Mouse (Mus musculus) kidney, embryonic 14.5 days (tissue): ENCODE measurements around the gene Ifit2. TPM values are rescaled to one million over a fixed set of nuclear protein-coding genes. Genes with fewer than 3 reads are reported as not detected.

Source experiments
- ATAC-seq: fragments of 200-750 bp; cut with Nextera tagmentation; 2 replicates; pipeline ENCODE4 v1.8.0; 2017; ENCODE audit warnings: moderate number of reproducible peaks, mild to moderate bottlenecking, moderate TSS enrichment, moderate library complexity; ENCODE audit not compliant: low FRiP score, low TSS enrichment
- H3K27ac ChIP-seq: fragments of 300-500 bp; sonication (generic); 2 replicates; pipeline ENCODE4 v1.5.1; 2014; ENCODE audit warnings: low read depth, mild to moderate bottlenecking, low read length, moderate library complexity, mixed read lengths
- H3K27me3 ChIP-seq: fragments of 300-500 bp; sonication (generic); 2 replicates; pipeline ENCODE4 v1.6.1; 2014; ENCODE audit warnings: mild to moderate bottlenecking, low read length; ENCODE audit not compliant: control insufficient read depth, insufficient read depth
- H3K36me3 ChIP-seq: fragments of 300-500 bp; sonication (generic); 2 replicates; pipeline ENCODE4 v1.6.1; 2014; ENCODE audit warnings: low read length, mixed read lengths; ENCODE audit not compliant: control insufficient read depth, insufficient read depth
- H3K4me1 ChIP-seq: fragments of 300-500 bp; sonication (generic); 2 replicates; pipeline ENCODE4 v1.6.1; 2014; ENCODE audit warnings: low read length, mixed read lengths; ENCODE audit not compliant: control insufficient read depth, insufficient read depth
- H3K4me2 ChIP-seq: fragments of 300-500 bp; sonication (generic); replicated peaks from 2 replicates; pipeline ENCODE4 v1.6.1; 2014; ENCODE audit warnings: low read depth, mild to moderate bottlenecking, low read length
- H3K4me3 ChIP-seq: fragments of 300-500 bp; sonication (generic); 2 replicates; pipeline ENCODE4 v1.5.1; 2014; ENCODE audit warnings: mild to moderate bottlenecking, low read length
- H3K9ac ChIP-seq: fragments of 300-500 bp; sonication (generic); 2 replicates; pipeline ENCODE4 v1.6.1; 2014; ENCODE audit warnings: low read depth, mild to moderate bottlenecking, low read length, moderate library complexity
- H3K9me3 ChIP-seq: fragments of 300-500 bp; sonication (generic); 2 replicates; pipeline ENCODE4 v1.6.1; 2016; ENCODE audit warnings: low read length; ENCODE audit not compliant: control insufficient read depth
- WGBS: fragments of 180-500 bp; shearing (Covaris S2); extraction: QIAGEN DNeasy Blood & Tissue Kit; methylation state at CpG from one replicate; pipeline ENCODE4 v1.1.7; 2014; 5-methylcytosine and 5-hydroxymethylcytosine counted together
- polyA plus RNA-seq: library from polyadenylated mRNA; unstranded; fragments of >200 nt; fragmentation: Nextera tagmentation; extraction: Ambion mirVana; gene quantifications from 2 replicates; pipeline ENCODE4 v1.2.1, GENCODE M21; 2014

The Ifit2 gene
- polyA plus RNA-seq, 1 experiment from 2014 or later, result 9.8 TPM

DNA sequence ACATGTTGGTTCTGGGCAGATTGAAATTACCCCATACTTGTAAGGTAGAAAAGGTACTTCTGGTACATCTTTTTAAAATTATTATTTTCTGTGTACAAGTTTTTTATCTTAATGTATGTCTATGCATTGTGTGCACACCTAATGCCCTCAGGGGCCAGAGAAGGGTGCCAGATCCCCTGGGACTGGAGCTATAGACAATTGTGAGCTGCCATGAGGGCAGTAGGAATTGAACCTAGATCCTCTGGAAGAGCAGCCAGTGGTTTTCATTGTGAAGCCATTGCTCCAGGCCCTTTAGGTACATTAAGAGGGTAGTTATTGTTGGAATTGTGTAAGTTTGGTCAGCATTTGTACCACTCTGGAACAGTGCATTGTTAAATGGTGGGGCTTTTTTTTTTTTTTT lies 3.6 kb downstream of the Ifit2 start:
- H3K9me3 ChIP-seq, result no peaks in the 10 kb centered on the region
- H3K4me1 ChIP-seq, result 0 out of 2 replicates have a peak, but pooled peaks cover 3% of the 10 kb centered on the region
- H3K4me2 ChIP-seq, result no peak overlapping the region
- no peak overlapping the region for H3K9ac ChIP-seq
- ATAC-seq, result no peak
- H3K27me3 ChIP-seq, result no peaks in the 10 kb centered on the region
- no peak overlapping the region for H3K4me3 ChIP-seq
- no peak overlapping the region for H3K27ac ChIP-seq
- H3K36me3 ChIP-seq, result no peaks in the 10 kb centered on the region

DNA sequence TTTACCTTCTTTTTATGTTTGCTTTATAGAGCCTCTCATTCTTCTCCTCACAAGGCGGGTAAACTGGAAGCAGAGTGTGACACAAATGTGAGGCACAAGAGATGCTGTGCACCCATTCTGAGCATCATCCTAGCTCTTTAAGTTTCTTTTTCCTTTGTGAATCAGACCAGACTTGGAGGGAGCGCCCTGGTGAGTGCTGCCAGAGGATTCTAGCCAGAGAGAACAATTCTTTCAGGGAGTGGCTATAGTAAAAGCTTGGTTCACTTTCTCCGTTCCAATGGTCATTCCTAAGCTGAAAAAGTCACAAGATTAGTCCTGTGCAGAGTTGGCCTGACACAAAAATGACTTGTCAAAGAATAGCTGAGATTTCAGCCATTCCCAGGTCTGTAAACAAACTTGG lies 6.1 kb downstream of the Ifit2 start:
- no peak overlapping the region for H3K4me3 ChIP-seq
- H3K27me3 ChIP-seq, result no peaks in the 10 kb centered on the region
- WGBS, result 85% methylated on average over 3 of the region's 3 CpGs
- H3K36me3 ChIP-seq, result no peaks in the 10 kb centered on the region
- no peak for ATAC-seq
- H3K27ac ChIP-seq, result no peak overlapping the region
- no peak overlapping the region for H3K4me2 ChIP-seq
- no peak overlapping the region for H3K9ac ChIP-seq
- no peaks in the 10 kb centered on the region for H3K9me3 ChIP-seq
- 0 out of 2 replicates have a peak, but pooled peaks cover 3% of the 10 kb centered on the region for H3K4me1 ChIP-seq

DNA sequence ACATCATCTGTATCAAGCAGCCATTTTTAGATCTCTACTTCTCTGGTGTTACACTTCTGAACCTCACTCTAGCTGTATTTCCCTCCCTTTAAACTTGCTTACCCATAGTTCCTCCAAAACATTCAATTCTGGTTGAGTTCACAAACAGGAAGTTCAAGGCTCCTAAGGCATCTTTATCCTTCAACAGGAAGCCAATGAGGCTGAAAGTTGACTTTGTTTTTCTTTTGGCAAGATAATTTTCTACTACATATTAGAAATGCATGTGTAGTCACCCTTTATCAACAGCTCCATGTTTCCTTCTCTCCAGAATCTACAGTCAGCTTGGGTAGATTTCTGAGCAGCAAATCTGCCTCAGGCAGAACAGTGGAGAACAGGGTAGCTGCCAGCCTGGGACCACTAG lies 12.1 kb downstream of the Ifit2 start:
- H3K4me2 ChIP-seq, result no peak overlapping the region
- no peaks in the 10 kb centered on the region for H3K9me3 ChIP-seq
- no peaks in the 10 kb centered on the region for H3K27me3 ChIP-seq
- H3K4me3 ChIP-seq, result no peak overlapping the region
- no peak for ATAC-seq
- H3K9ac ChIP-seq, result no peak overlapping the region
- no peak overlapping the region for H3K27ac ChIP-seq
- no peaks in the 10 kb centered on the region for H3K36me3 ChIP-seq
- H3K4me1 ChIP-seq, result no peaks in the 10 kb centered on the region

DNA sequence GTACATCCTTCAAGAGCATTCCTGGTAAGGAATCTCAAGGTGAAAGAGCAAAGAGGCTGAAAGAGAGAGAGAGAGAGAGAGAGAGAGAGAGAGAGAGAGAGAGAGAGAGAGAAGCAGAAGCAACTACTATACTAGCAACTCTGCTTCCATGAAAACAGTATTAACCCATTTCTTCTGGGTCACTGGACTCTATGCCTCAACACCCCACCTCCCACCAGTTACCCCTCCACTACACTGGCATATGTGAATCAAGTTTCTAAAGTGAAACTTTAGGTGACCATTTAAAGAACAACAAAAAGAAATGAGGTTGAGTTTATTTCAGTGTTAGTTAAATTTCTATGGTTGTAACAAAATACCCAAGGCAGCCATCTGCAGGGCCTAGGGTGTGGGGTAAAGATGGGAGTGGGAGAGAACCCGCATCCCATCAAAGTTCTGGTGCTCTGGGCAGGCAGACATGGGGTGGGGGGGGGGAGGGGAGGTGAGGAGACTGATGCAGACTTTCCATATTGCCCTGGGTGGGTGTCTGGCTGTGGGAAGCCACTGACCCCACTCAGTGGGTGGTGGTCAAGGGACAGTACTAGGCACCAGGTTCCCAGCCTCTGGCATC lies 15.8 kb downstream of the Ifit2 start:
- Histone ChIP-seq H3K27me3 (no peaks in the 10 kb centered on the region), H3K36me3 (no peaks in the 10 kb centered on the region), H3K4me1 (0 out of 2 replicates have a peak, but pooled peaks cover 13% of the 10 kb centered on the region), H3K4me3 (no peak overlapping the region), H3K27ac (no peak overlapping the region), H3K9me3 (no peaks in the 10 kb centered on the region), H3K4me2 (no peak overlapping the region), H3K9ac (no peak overlapping the region)
- WGBS, result 44% methylated on average over 1 of the region's 1 CpGs
- peak; percentile 63 for ATAC-seq

DNA sequence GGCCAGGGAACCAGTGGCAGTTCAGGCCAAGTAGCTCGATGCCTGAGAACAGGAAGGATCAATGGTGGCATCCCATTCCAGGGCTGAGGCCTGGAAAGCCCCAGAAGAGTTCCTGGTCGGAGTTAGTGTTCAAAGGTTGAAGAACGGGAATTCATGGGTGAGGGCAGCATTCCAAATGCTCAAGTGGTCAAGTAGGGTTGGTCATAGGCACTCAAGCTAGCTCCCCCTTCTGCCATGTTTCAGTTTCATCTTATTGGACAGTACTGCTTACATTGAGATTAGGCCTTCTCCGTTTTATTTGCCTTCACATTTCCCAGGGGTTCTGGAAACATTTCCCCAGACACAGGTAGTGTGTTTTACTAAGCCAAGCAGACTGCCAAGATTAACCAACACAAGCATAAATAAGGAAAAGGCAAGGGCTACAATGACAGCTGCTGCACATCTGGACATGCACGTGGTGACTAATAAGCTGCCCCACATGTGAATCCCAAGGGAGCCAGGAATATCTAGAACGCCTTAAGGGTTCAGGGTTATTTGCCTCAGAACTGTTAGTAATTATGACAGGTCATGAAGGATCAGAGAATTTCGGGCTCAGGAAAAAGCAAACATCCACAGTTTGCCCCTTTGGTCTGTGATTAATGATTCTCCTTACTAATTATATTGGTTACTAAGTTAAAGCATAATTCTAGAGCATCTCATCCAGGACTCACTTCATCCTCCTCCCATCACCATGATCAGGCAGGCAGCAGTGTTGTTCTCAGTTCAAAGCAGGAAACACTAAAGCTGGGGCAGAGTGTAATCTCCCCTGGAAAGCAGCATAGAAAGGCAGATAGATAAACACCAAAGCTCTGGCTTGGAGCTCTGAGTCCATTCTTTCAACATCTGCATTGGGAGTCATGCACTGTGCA lies 18.7 kb downstream of the Ifit2 start:
- no peak overlapping the region for H3K9ac ChIP-seq
- H3K4me1 ChIP-seq, result 0 out of 2 replicates have a peak, but pooled peaks cover 13% of the 10 kb centered on the region
- H3K27ac ChIP-seq, result no peak overlapping the region
- no peaks in the 10 kb centered on the region for H3K9me3 ChIP-seq
- no peaks in the 10 kb centered on the region for H3K27me3 ChIP-seq
- H3K36me3 ChIP-seq, result no peaks in the 10 kb centered on the region
- H3K4me3 ChIP-seq, result no peak overlapping the region
- peak; percentile 74; the same call in 1 of the 2 replicates for ATAC-seq
- WGBS, result 58% methylated on average over 7 of the region's 7 CpGs
- H3K4me2 ChIP-seq, result no peak overlapping the region

DNA sequence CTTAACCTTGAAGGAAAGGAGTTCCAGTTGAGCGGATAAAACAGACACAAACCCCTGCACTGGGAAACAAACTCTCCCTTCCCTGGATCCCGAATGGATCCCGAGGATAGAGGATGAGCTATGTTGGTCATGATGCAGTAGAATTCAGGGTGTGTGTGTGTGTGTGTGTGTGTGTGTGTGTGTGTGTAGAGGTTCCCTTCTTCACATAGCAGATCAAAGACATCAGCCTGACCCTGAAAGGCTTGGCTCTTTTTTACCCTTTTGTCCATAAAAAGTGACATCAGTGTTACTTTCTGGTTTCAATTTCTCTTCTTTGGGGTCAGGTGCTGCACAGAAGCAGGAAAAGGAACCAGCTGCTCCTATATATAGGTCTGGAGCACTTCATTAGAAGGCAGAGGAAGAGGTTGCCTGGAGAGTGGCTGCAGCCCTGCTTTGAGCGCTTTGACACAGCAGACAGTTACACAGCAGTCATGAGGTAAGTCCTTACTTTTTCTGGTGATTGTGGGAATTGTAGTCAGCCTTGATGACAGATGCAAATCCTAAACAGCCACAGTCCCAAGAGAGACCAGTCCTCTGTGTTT lies 19.5 kb downstream of the Ifit2 start:
- Histone ChIP-seq H3K4me2 (no peak overlapping the region), H3K9me3 (no peaks in the 10 kb centered on the region), H3K27me3 (no peaks in the 10 kb centered on the region), H3K4me3 (no peak overlapping the region), H3K27ac (no peak overlapping the region), H3K36me3 (no peaks in the 10 kb centered on the region), H3K4me1 (0 out of 2 replicates have a peak, but pooled peaks cover 13% of the 10 kb centered on the region), H3K9ac (no peak overlapping the region)
- 34% methylated on average over 4 of the region's 4 CpGs for WGBS
- ATAC-seq, result peak; percentile 66

DNA sequence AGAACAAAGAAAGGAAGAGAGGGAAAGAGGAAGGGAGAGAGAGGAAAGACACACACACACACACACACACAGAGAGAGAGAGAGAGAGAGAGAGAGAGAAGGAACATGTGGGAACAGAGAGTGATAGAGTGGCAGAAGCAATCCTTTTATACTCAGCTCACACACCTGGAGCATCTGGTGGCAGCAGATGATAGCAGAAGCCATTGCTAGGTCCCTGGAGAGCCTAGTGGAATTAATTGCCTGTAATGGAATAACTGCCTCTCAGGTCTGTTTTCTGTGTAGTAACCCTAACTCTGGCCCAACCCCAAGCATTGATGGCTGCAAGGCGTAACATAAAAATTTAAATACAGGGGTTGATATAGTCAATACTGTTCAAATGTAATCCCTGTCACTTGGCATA lies 20.6 kb downstream of the Ifit2 start:
- no peak for ATAC-seq
- no peak overlapping the region for H3K4me2 ChIP-seq
- 96% methylated on average over 1 of the region's 1 CpGs for WGBS
- no peak overlapping the region for H3K9ac ChIP-seq
- no peaks in the 10 kb centered on the region for H3K9me3 ChIP-seq
- no peak overlapping the region for H3K27ac ChIP-seq
- no peaks in the 10 kb centered on the region for H3K36me3 ChIP-seq
- no peaks in the 10 kb centered on the region for H3K27me3 ChIP-seq
- 0 out of 2 replicates have a peak, but pooled peaks cover 13% of the 10 kb centered on the region for H3K4me1 ChIP-seq
- H3K4me3 ChIP-seq, result no peak overlapping the region

DNA sequence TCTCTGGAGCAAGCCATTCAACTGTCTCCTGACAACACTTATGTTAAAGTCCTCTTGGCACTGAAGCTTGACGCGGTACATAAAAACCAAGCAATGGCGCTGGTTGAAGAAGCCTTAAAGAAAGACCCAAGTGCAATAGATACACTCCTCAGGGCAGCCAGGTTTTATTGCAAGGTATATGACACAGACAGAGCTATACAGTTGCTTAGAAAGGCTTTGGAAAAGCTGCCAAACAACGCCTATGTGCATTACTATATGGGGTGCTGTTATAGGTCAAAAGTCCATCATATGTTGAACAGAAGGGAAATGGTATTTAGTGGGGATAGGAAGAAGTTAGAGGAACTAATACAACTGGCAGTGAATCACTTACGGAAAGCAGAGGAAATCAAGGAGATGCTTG lies 23.2 kb downstream of the Ifit2 start:
- 95% methylated on average over 5 of the region's 5 CpGs for WGBS
- ATAC-seq, result no peak
- Histone ChIP-seq H3K4me2 (no peak overlapping the region), H3K4me1 (0 out of 2 replicates have a peak, but pooled peaks cover 13% of the 10 kb centered on the region), H3K4me3 (no peak overlapping the region), H3K9me3 (no peaks in the 10 kb centered on the region), H3K27me3 (no peaks in the 10 kb centered on the region), H3K27ac (no peak overlapping the region), H3K36me3 (no peaks in the 10 kb centered on the region), H3K9ac (no peak overlapping the region)

DNA sequence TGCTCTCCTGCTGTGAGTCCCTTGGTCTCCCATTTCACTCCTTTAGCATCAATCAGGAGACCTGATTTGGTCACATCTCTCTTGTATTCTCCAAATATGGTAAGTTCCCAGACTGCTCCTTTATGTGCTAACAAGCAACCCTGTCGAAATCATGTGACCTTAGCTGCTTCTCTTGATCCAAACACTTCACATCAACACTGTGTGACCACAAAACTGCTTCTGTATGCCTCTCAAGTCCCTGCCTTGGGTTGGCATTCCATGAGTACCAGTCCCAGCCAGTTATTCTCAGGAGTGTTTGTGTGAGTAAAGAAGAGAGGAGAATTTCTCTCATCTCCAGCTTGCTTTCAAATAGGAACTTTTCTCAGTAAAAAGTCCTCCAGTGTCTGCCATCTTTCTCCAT lies 26.6 kb downstream of the Ifit2 start:
- WGBS, result 93% methylated on average over 1 of the region's 1 CpGs
- no peaks in the 10 kb centered on the region for H3K9me3 ChIP-seq

More for the DNA sequence above, 26.6 kb downstream of the Ifit2 start:
- Histone ChIP-seq H3K9ac (no peak overlapping the region), H3K27ac (no peak overlapping the region), H3K27me3 (no peaks in the 10 kb centered on the region), H3K4me1 (no peaks in the 10 kb centered on the region), H3K4me3 (no peak overlapping the region), H3K36me3 (no peaks in the 10 kb centered on the region), H3K4me2 (no peak overlapping the region)
- no peak for ATAC-seq
